Mouse (Mus musculus) heart, embryonic 15.5 days (tissue): ENCODE results near the gene Gm28434. TPM values are rescaled to one million over a fixed set of nuclear protein-coding genes. Genes with fewer than 3 reads are reported as not detected.

Experiments used
- ATAC-seq: fragments of 200-750 bp; cut with Nextera tagmentation; replicated peaks from 2 replicates; pipeline ENCODE4 v1.8.0; 2017; ENCODE audit warnings: low read depth, moderate TSS enrichment; ENCODE audit not compliant: insufficient number of reproducible peaks, insufficient read depth, low FRiP score
- H3K27ac ChIP-seq: fragments of 300-500 bp; sonication (generic); 2 replicates; pipeline ENCODE4 v1.5.1; 2015; ENCODE audit warnings: mild to moderate bottlenecking, inconsistent platforms
- H3K27me3 ChIP-seq: fragments of 300-500 bp; sonication (generic); 2 replicates; pipeline ENCODE4 v1.6.1; 2015; ENCODE audit warnings: inconsistent platforms
- H3K36me3 ChIP-seq: fragments of 300-500 bp; sonication (generic); 2 replicates; pipeline ENCODE4 v1.6.1; 2015; ENCODE audit warnings: mild to moderate bottlenecking, inconsistent platforms
- H3K4me1 ChIP-seq: fragments of 300-500 bp; sonication (generic); replicated peaks from 2 replicates; pipeline ENCODE4 v1.6.1; 2015; ENCODE audit warnings: inconsistent platforms
- H3K4me2 ChIP-seq: fragments of 300-500 bp; sonication (generic); 2 replicates; pipeline ENCODE4 v1.6.1; 2015; ENCODE audit warnings: inconsistent platforms, mild to moderate bottlenecking, moderate library complexity
- H3K4me3 ChIP-seq: fragments of 300-500 bp; sonication (generic); 2 replicates; pipeline ENCODE4 v1.5.1; 2015; ENCODE audit warnings: mild to moderate bottlenecking, inconsistent platforms
- H3K9ac ChIP-seq: fragments of 300-500 bp; sonication (generic); 2 replicates; pipeline ENCODE4 v1.6.1; 2015; ENCODE audit warnings: mild to moderate bottlenecking, inconsistent platforms
- H3K9me3 ChIP-seq: fragments of 300-500 bp; sonication (generic); replicated peaks from 2 replicates; pipeline ENCODE4 v1.6.1; 2016; ENCODE audit warnings: inconsistent platforms
- WGBS: fragments of 180-500 bp; shearing (Covaris S2); methylation state at CpG from one replicate; pipeline ENCODE4 v1.1.7; 2015; ENCODE audit warnings: mixed read lengths; 5-methylcytosine and 5-hydroxymethylcytosine counted together
- polyA plus RNA-seq: library from polyadenylated mRNA; unstranded; fragments of >200 nt; fragmentation: Nextera tagmentation; extraction: Ambion mirVana; gene quantifications from 2 replicates; pipeline ENCODE4 v1.2.1, GENCODE M21; 2015

The Gm28434 gene
- not detected in 2 replicates for polyA plus RNA-seq

- no peak within 1 kb of the TSS for H3K9ac ChIP-seq
- H3K36me3 ChIP-seq = no peaks in the 10 kb centered on the region
- H3K9me3 ChIP-seq = no peaks in the 10 kb centered on the region
- 48% methylated on average over 2 of the region's 2 CpGs for WGBS
- H3K27ac ChIP-seq = no peak within 1 kb of the TSS
- H3K4me3 ChIP-seq = no peak within 1 kb of the TSS
- no peaks in the 10 kb centered on the region for H3K4me1 ChIP-seq
- no peak for ATAC-seq
- H3K4me2 ChIP-seq = no peak within 1 kb of the TSS
- H3K27me3 ChIP-seq = no peaks in the 10 kb centered on the region
Measured at GRCm38 (mm10) chr5:87969201-87969600, at the start of gene Gm28434, which contains the start of gene 2310003L06Rik. TSS of gene Gm28434 (plus strand) at chr5:87969517. TSS of gene 2310003L06Rik (plus strand) at chr5:87969459.

- H3K9ac ChIP-seq = no peak within 1 kb of the TSS
- no peak within 1 kb of the TSS for H3K4me2 ChIP-seq
- no peaks in the 10 kb centered on the region for H3K36me3 ChIP-seq
- no peaks in the 10 kb centered on the region for H3K4me1 ChIP-seq
- no peak within 1 kb of the TSS for H3K4me3 ChIP-seq
- no peak within 1 kb of the TSS for H3K27ac ChIP-seq
- WGBS = 36% methylated on average over 5 of the region's 5 CpGs
- H3K9me3 ChIP-seq = no peaks in the 10 kb centered on the region
- no peaks in the 10 kb centered on the region for H3K27me3 ChIP-seq
- ATAC-seq = no peak
Measured at GRCm38 (mm10) chr5:87925372-87925771, 43.9 kb upstream of the Gm28434 start, which contains the start of gene Csn3. TSS of gene Csn3 (plus strand) at chr5:87925579.

DNA sequence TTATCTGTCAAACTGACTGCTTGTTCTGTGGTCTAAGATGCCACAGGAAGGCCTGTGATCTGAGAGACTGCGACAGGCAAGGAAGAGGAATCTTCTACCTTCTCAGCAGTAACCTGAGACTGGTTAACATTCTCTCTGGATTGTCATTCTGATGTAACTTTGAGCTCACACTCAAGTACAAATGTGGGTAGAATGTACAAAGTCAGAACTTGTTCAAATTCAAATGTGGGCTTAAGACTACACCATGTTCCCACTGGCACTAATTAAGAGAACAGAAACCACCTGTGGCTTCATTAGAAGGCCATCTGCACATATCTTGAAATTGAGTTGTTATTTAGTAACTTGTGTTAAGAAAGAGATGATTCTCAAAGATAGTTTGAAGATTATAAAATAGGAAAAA is 37.7 kb upstream of the Gm28434 start:
- H3K27ac ChIP-seq = no peak overlapping the region
- H3K4me1 ChIP-seq = no peaks in the 10 kb centered on the region
- no peak overlapping the region for H3K4me2 ChIP-seq
- H3K4me3 ChIP-seq = no peak overlapping the region
- WGBS = 67% methylated on average over 1 of the region's 1 CpGs
- no peaks in the 10 kb centered on the region for H3K27me3 ChIP-seq
- no peak overlapping the region for H3K9ac ChIP-seq
- ATAC-seq = no peak
- H3K9me3 ChIP-seq = 0 out of 2 replicates have a peak, but pooled peaks cover 3% of the 10 kb centered on the region
- H3K36me3 ChIP-seq = no peaks in the 10 kb centered on the region

DNA sequence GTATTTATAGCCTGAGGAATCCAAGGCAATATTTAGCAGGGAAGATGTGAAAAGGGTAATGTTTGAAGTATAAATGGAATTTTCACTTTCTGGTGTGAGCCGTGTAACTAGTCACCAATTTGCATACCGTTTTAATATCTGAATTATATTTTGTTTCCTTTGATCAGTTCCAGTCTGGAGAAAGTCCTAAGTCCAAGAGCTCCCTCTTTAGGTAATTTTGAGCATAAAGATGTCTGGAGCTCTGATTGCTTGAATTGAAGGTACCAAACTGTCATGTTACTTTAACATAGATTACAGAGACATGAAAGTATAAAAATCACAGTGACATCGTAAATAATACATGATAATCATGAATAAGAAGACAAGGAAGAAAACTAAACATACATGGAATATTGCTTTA is 28.6 kb upstream of the Gm28434 start:
- H3K9me3 ChIP-seq = 0 out of 2 replicates have a peak, but pooled peaks cover 3% of the 10 kb centered on the region
- H3K4me1 ChIP-seq = no peaks in the 10 kb centered on the region
- H3K9ac ChIP-seq = no peak overlapping the region
- H3K27me3 ChIP-seq = no peaks in the 10 kb centered on the region
- no peak overlapping the region for H3K27ac ChIP-seq
- WGBS = 27% methylated on average over 3 of the region's 3 CpGs
- H3K4me3 ChIP-seq = no peak overlapping the region
- H3K36me3 ChIP-seq = no peaks in the 10 kb centered on the region
- no peak overlapping the region for H3K4me2 ChIP-seq
- ATAC-seq = no peak

DNA sequence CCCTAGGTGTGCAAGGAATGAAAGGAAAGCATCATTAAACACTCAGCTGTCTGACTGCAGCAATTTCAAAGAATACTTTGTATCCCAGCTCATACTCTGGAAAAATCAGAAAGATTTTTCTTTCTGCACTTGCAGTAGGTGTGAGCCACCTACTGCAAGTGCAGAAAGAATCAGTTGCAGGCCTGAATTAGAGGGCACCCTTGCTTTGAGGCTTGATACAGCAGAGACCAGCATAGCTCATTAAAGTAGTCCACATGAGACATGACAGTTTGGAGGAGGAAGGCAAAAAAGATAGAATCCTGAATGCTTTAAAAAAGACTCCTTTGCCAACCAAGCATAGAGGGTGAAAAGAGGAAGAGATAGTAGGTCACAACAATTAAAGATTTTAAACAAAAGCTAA is 26.8 kb upstream of the Gm28434 start:
- Histone ChIP-seq H3K27ac (no peak overlapping the region), H3K4me1 (no peaks in the 10 kb centered on the region), H3K4me3 (no peak overlapping the region), H3K36me3 (no peaks in the 10 kb centered on the region), H3K27me3 (no peaks in the 10 kb centered on the region), H3K9ac (no peak overlapping the region), H3K9me3 (no peaks in the 10 kb centered on the region), H3K4me2 (no peak overlapping the region)
- no peak for ATAC-seq

GRCm38 (mm10) chr5:87951836-87952235 is 17.5 kb upstream of the Gm28434 start:
- Histone ChIP-seq H3K27me3 (no peaks in the 10 kb centered on the region), H3K9me3 (no peaks in the 10 kb centered on the region), H3K4me2 (no peak overlapping the region), H3K4me3 (no peak overlapping the region), H3K27ac (no peak overlapping the region), H3K36me3 (no peaks in the 10 kb centered on the region), H3K4me1 (no peaks in the 10 kb centered on the region), H3K9ac (no peak overlapping the region)
- ATAC-seq = no peak

- no peaks in the 10 kb centered on the region for H3K4me1 ChIP-seq
- H3K9ac ChIP-seq = no peak within 1 kb of the TSS
- no peak for ATAC-seq
- H3K4me2 ChIP-seq = no peak within 1 kb of the TSS
- no peaks in the 10 kb centered on the region for H3K27me3 ChIP-seq
- H3K4me3 ChIP-seq = no peak within 1 kb of the TSS
- H3K27ac ChIP-seq = no peak within 1 kb of the TSS
- WGBS = 74% methylated on average over 3 of the region's 3 CpGs
- H3K9me3 ChIP-seq = no peaks in the 10 kb centered on the region
- H3K36me3 ChIP-seq = no peaks in the 10 kb centered on the region
Measured at GRCm38 (mm10) chr5:87979139-87979538, 9.8 kb downstream of the Gm28434 start, which contains the start of gene Cabs1. TSS of gene Cabs1 (plus strand) at chr5:87979439.

DNA sequence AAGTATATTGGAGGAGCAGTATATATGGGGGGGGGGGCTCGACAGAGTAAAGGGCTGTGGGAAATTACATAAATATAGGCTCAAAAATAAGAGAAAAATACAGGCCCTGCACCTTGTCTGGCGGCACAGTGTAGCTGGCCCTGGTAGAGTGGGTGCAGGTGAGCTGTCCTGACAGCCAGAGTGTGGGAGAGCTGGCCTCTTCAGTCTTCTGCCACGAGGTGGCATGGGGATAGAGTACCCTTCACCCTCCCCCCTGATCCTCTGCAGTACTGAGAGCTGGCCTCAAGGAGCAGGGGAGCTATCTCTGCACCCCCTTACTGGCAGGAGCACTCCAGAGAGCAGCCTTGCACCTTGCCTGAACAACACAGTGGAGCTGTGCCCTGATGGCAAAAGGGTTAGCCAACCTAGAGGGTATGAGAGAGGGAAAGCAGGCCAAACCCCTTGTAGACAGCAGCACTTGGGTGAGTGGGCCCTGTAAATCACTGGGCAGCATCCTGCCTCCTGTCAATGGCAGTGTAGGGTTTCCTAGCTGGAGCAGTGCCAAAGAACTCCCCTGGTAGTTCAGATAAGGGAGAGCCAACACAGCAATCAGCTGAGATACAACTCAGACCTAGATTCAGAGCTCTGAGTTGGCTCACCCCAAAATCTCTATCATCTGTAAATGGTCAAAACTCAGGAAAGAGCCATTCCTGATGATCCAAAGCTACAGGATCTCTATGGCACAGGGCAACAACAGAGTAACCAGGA is 13.3 kb downstream of the Gm28434 start:
- peak; percentile 10; the same call in 1 of the 2 replicates for ATAC-seq
- H3K36me3 ChIP-seq = no peaks in the 10 kb centered on the region

DNA sequence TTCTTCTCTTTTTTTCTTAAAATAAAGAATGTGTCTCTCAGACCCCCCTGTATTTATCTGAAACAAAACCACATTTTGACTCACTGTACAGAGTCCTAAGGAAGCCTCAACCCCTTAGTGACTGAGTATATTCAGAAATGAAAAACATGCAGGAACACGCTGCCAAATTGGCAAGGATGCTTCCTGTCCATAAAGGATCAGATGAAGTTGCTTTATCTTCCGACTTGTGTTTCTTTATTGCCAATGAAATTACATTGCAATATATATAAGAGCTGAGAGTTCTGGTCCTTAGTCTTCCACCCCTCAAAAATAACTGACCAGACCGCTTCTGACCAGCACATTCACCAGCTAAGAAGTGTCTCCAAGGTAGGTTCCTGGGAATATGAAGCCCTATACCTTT is 32.9 kb downstream of the Gm28434 start, which contains the start of gene Smr3a:
Smr3a (plus strand) TSS at position 301 of the 400 bp plus-strand sequence.
- no peak within 1 kb of the TSS for H3K4me2 ChIP-seq
- no peak within 1 kb of the TSS for H3K9ac ChIP-seq
- no peak for ATAC-seq
- no peaks in the 10 kb centered on the region for H3K27me3 ChIP-seq
- 73% methylated on average over 3 of the region's 3 CpGs for WGBS
- H3K9me3 ChIP-seq = no peaks in the 10 kb centered on the region
- no peaks in the 10 kb centered on the region for H3K4me1 ChIP-seq
- no peak within 1 kb of the TSS for H3K4me3 ChIP-seq
- H3K36me3 ChIP-seq = no peaks in the 10 kb centered on the region
- no peak within 1 kb of the TSS for H3K27ac ChIP-seq

More for the DNA sequence above, 13.3 kb downstream of the Gm28434 start:
- Histone ChIP-seq H3K27me3 (no peaks in the 10 kb centered on the region), H3K4me2 (no peak overlapping the region), H3K4me3 (no peak overlapping the region), H3K9ac (no peak overlapping the region), H3K4me1 (no peaks in the 10 kb centered on the region), H3K27ac (no peak overlapping the region), H3K9me3 (no peaks in the 10 kb centered on the region)
- 55% methylated on average over 3 of the region's 3 CpGs for WGBS

DNA sequence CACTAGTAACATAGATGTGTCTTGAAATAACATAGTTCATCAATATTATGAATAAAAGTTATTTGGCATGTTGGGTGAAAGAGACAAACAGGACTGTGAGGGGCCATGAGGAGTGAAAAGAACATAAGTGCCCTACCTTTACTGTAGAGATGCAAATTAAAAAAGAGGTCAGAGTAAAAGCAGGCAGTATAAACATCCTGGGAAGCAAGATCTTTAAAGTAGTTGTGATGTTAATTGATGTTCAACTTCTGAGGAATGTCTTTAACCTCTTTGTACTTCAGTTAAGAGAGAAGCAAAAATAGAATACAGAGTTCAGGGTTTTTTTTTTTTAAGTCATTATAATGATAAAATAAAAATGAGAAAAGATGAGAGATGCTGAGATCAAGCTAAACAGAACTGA is 35.9 kb downstream of the Gm28434 start:
- Histone ChIP-seq H3K4me1 (no peaks in the 10 kb centered on the region), H3K4me2 (no peak overlapping the region), H3K9ac (no peak overlapping the region), H3K4me3 (no peak overlapping the region), H3K36me3 (no peaks in the 10 kb centered on the region), H3K27me3 (no peaks in the 10 kb centered on the region), H3K9me3 (no peaks in the 10 kb centered on the region), H3K27ac (no peak overlapping the region)
- no peak for ATAC-seq
